Mouse (Mus musculus): Measurements from ENCODE around the gene Olfr1378.

- TF ChIP-seq CTCF (IDR thresholded peaks at IDR 0.05 in 2 of 3, conservative IDR thresholded peaks at IDR 0.05 in 1 of 3; ENCODE audit: control insufficient read depth in 1 of 3, insufficient read depth in 1 of 3, low read depth in 2 of 3, low read length in 3 of 3, poor library complexity in 1 of 3, severe bottlenecking in 1 of 3) (no peak), ZMIZ1 (IDR thresholded peaks at IDR 0.05; ENCODE audit: low read depth, low read length) (no peak), POLR2A (IDR thresholded peaks at IDR 0.05; ENCODE audit: control insufficient read depth in 1 of 2, insufficient read depth in 1 of 2, low read depth in 1 of 2, low read length in 2 of 2, poor library complexity in 1 of 2) (no peak), ZNF384 (IDR thresholded peaks at IDR 0.05; ENCODE audit: low read depth, low read length) (no peak), ZKSCAN1 (IDR thresholded peaks at IDR 0.05; ENCODE audit: low read depth, low read length) (no peak), EP300 (IDR thresholded peaks at IDR 0.05; ENCODE audit: low read depth in 1 of 2, low read length in 2 of 2) (no peak), GABPA (IDR thresholded peaks at IDR 0.05; ENCODE audit: low read depth, low read length) (no peak), SMC3 (IDR thresholded peaks at IDR 0.05; ENCODE audit: low read depth, low read length) (no peak), NRF1 (IDR thresholded peaks at IDR 0.05; ENCODE audit: insufficient read depth, low read depth, low read length, poor library complexity, severe bottlenecking) (no peak)
These were observed 12.7 kb upstream of the Olfr1378 start, which contains the start of gene Prop1 for GRCm38 (mm10) chr11:50953665-50954064.
